Mouse (Mus musculus): ENCODE measurements around the gene Pkm.

Pkm gene

DNA sequence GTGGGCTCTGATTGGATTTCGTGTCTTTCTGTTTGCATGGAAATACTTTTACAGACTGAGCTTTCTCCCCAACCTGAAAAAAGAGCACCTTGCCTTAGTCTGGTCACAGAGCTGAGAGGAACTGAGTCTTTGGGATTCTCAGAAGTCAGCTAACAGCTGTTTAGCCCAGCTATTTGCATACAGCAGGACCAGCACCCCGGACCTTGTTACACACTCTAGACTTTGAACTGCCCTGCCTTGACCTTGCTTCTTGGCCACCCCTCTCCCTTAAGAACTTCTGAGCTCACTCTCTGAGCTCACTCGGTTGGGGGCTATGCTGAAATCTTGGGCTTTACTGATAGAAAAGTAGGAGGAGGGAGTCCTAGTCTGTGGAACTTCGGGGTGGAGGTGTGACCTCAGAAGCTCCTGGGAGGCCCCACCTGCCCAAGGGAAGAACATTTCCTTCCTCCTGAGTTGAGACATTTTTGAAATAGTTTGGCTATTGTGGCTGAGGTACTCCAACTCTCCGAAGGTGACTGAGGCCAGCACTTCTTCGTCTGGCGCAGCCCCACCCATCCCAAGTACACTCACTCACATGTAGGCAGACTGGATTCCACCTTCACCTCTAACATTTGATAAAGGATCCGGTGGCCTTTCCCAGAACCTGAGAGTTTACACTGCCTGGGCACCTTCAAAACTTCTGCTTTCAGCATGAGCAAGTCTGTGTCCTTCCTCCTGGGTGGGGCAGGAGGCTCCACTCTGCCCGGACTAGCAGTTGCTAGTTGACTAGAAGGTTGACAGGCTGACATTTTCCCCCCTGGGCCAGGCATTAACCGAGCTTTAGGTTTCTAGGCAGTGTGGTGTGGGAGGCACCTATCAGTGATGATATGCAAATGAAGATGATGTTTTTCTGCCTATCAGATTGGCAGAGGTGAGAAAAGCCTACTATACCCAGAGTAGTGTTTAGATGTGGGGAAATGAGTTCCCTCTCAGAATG is 51.0 kb downstream of the Pkm start:
- no peak for DNase-seq (ENCODE audit: low spot score)

DNA sequence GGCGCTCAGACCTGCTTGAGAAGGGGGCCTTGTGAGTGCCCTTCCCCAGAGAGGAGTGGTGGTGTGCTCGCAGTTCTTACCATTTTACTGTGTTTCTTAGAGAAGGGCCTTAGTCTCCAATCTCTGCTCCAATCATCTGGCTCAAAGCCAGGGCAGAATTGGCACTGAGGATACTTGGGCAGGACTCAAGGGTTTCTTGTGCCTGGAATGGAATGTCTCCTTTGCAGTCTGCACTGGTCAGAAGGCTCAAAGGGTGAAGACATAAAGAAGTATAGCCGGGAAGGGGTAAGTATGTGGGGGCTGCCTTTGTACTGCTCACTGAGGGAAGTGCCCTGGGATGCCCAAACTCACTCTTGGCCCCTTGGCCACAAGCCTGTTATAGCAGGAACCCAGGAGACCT is 53.1 kb downstream of the Pkm start:
- DNase-seq (ENCODE audit: low spot score): no peak

DNA sequence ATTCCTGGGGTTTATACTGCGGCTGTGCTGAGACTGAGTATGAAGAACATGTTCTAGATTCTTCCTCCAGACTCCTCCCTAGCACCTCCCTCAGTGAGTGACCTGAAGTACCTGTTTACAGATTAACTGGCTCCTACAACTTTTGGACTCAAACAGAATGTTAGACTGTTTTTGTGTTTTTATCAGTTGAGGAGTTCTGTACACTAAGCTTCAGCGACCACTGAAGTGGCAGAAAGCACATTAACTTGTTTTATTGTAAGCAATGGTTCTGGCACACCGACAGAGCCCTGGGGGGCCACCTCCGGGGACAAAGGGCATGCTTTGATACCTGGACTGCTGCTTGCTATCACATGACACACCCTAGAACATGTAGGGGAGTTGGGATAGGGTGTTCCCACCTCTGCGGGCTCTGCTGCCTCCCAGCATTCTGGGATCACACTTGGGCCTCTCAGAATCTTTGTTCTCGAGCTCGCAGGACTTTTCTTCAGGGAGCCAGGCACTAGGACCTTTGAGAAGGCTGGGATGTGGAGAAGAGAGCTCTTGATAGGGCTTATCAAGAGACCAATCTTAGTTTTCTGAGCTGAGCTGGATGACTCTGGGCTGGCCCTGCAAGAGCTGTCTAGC is 60.2 kb downstream of the Pkm start:
- no peak for DNase-seq (ENCODE audit: low spot score)

DNA sequence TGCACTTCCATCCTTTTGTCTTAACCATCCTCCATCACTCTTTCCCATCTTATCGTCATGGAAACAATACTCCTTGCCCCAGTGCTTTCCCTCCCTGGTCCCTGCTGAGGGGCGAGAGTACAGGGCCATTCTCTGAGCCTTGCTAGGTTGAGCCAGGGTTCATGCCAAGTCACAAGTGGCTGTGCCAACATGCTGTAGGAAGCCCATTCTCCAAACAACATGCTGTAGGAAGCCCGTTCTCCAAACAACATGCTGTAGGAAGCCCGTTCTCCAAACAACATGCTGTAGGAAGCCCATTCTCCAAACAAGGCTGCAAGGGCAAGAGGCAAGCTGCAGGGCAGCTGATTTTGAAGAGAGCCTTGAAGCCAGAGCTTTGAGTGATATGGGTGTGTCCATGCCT is 62.1 kb downstream of the Pkm start:
- DNase-seq (ENCODE audit: low spot score): no peak

DNA sequence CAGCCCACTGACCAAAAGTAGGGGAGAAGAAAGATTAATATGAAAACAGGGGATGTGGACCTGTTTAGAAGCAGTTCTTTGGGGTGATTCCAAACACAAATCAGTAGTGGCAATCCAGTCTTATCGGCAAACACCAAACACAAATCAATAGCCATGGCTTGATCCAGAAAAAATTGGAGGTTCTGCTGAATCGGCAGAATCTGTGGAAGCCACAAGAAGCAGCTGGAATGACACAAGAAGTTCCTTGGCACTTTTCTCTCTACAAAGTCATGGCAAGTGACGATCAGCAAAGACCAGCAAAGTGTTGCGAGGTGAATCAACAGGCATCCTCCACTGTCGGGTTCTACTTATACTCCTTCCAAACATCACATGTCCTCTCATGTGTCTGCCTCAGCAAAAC is 65.0 kb downstream of the Pkm start:
- DNase-seq (ENCODE audit: low spot score): no peak

DNA sequence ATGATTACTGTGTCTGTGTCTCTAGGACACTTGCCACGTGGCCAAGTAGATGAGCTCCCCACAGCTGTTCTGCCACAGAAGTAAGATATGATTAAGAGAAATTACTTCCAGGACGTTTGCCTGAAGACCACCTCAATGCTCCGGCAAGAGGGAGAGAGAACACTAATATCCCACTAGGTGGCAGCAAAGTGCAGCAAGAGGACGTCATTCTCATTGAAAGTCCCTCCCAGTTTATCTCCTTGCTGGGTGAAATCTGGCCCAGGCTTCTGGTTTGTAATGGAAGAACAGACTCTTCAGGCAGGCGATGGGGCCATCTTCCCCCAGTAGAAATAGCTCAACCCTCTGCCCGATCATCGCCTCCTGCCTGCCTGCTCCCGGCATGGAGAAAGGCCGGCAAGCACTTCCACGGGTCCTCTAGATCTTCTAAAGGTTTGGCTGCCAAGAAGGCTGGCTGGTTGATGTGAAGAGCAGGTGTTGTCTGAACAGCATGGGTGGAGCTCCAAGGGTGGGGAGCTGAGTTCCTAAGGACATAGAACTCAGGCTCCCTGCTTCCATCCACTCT is 67.0 kb downstream of the Pkm start:
- DNase-seq (ENCODE audit: low spot score): peak; percentile 94

DNA sequence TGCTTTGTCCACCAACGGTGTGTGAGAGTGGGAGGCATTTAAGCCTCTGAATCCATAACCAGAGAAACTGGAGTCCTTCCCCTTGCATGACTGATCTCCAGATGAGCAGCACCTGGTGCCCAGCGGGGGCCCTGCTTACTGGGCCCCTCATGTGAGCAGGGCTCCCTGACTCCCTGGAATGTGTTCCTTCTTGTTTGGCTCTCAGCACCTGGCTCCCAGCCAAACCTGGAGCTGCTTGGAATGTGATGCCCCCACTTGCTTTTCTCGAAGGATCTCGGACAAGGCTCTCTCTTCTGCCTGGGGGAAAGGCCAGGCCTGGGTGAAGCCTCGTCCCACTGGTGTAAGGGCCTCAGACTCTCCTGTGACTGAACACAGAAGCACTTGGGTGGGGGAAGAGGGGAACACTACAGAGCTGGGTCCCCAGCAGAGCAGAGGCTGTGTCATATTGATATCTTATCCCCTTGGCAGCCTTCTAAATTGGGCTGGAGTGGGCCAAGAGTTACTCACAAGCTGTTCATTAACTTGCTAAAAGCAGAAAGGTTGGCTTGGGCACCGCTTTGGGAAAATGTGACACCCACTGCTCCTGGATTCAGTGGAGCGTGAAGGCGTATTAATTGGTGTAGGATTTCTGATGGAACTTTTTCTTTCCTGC is 67.7 kb downstream of the Pkm start:
- peak; percentile 15 for DNase-seq (ENCODE audit: low spot score)

DNA sequence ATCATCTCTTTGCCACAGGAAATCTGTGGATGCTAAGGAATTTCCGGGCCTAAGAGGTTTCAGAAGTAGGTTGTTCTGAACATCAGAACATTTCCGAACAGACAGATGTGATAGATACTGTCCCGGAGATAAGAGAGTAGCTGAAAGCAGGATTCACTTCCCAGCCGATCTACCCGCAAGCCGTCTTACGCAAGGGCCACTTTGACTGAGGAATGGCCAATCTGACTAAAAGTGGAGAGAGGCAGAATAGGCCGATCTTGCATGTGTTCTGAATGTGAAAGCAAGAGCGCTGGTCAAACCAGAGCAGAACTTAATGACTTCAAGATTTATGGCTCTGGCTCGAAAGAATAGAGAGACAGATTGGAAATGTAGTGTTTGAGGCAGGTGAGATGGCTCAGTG is 69.3 kb downstream of the Pkm start:
- no peak for DNase-seq (ENCODE audit: low spot score)

DNA sequence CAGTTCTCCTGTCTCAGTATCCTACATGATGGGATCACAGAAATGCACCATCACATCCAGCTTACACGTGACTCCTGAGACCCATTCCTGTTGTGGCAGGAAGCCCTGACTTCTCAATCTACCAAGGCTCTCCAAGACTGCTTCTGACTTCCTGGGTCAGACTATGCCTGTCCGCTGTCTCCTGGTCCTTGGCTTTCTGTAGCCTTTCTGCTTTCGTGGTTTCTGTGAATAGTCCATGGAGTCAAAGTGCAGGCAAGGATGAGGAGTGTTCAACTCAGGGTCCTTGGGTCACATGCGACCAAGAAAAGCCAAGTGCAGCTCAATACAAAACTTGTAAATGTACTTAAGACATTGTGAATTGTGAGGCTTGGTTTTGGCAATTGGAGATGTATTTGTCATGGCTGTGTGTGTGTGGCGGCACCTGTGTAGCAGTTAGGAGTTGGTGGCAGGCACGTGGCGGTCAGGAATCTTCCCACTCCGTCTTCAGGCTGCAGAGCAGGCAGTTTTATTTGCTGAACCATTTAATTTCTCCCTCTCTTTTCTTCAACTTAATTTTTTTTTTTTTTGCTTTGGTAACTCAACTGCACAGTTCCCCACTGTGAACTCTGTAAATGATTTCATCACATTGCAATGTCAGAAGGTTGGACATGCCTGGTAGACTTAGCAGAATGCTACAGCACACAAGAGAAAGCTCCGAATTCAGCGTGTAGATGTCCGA is 71.6 kb downstream of the Pkm start:
- no peak for DNase-seq (ENCODE audit: low spot score)

All from retina, embryonic 14.5 days (tissue).